Mouse (Mus musculus): ENCODE measurements at regions not wholly inside any gene's neighbourhood (a gene's known extent, or its start where the extent isn't known, plus 50 kb on each side); places are given as distances from the start of the nearest gene placed in this dataset.

GRCm38 (mm10) chr10:126815730-126816129, 85.4 kb downstream of the Atp23 start:
- TF ChIP-seq POLR2A (IDR thresholded peaks at IDR 0.05; ENCODE audit: insufficient read depth, low read depth, low read length) (no peak), CTCF (IDR thresholded peaks at IDR 0.05; ENCODE audit: insufficient read depth, low read depth, low read length) (no peak)
- Histone ChIP-seq H3K27ac (ENCODE audit: insufficient read depth, low read depth, low read length) (no peak overlapping the region), H3K4me3 (ENCODE audit: insufficient read depth, low read depth, low read length) (no peak overlapping the region), H3K4me1 (ENCODE audit: control insufficient read depth, insufficient read depth, low read length) (no peaks in the 10 kb centered on the region)
- WGBS = 74% methylated on average over 5 of the region's 5 CpGs

GRCm38 (mm10) chr10:126814968-126815367, 86.2 kb downstream of the Atp23 start:
- TF ChIP-seq POLR2A (IDR thresholded peaks at IDR 0.05; ENCODE audit: insufficient read depth, low read depth, low read length) (no peak), CTCF (IDR thresholded peaks at IDR 0.05; ENCODE audit: insufficient read depth, low read depth, low read length) (no peak)
- no peaks in the 10 kb centered on the region for H3K4me1 ChIP-seq (ENCODE audit: control insufficient read depth, insufficient read depth, low read length)
- 95% methylated on average over 18 of the region's 18 CpGs for WGBS
- H3K4me3 ChIP-seq (ENCODE audit: insufficient read depth, low read depth, low read length) = no peak overlapping the region
- no peak overlapping the region for H3K27ac ChIP-seq (ENCODE audit: insufficient read depth, low read depth, low read length)

GRCm38 (mm10) chr10:126813051-126813593, 88.0 kb downstream of the Atp23 start:
- no peak overlapping the region for H3K27ac ChIP-seq (ENCODE audit: insufficient read depth, low read depth, low read length)
- no peak overlapping the region for H3K4me3 ChIP-seq (ENCODE audit: insufficient read depth, low read depth, low read length)
- peaks cover 5% of the 10 kb centered on the region; the same call in 1 of the 2 replicates for H3K4me1 ChIP-seq (ENCODE audit: control insufficient read depth, insufficient read depth, low read length)
- WGBS = 94% methylated on average over 6 of the region's 6 CpGs
- TF ChIP-seq CTCF (IDR thresholded peaks at IDR 0.05; ENCODE audit: insufficient read depth, low read depth, low read length) = no peak
- no peak for TF ChIP-seq POLR2A (IDR thresholded peaks at IDR 0.05; ENCODE audit: insufficient read depth, low read depth, low read length)

- no peak overlapping the region for H3K4me3 ChIP-seq (ENCODE audit: insufficient read depth, low read depth, low read length)
- peaks cover 5% of the 10 kb centered on the region; the same call in 1 of the 2 replicates for H3K4me1 ChIP-seq (ENCODE audit: control insufficient read depth, insufficient read depth, low read length)
- H3K27ac ChIP-seq (ENCODE audit: insufficient read depth, low read depth, low read length) = no peak overlapping the region
- TF ChIP-seq POLR2A (IDR thresholded peaks at IDR 0.05; ENCODE audit: insufficient read depth, low read depth, low read length) (no peak), CTCF (IDR thresholded peaks at IDR 0.05; ENCODE audit: insufficient read depth, low read depth, low read length) (no peak)
- 79% methylated on average over 7 of the region's 7 CpGs for WGBS
These were observed 88.9 kb downstream of the Atp23 start for GRCm38 (mm10) chr10:126812243-126812755.

GRCm38 (mm10) chr10:126810346-126811095, 90.6 kb downstream of the Atp23 start:
- Histone ChIP-seq H3K4me1 (ENCODE audit: control insufficient read depth, insufficient read depth, low read length) (peaks cover 5% of the 10 kb centered on the region; the same call in 1 of the 2 replicates), H3K27ac (ENCODE audit: insufficient read depth, low read depth, low read length) (no peak overlapping the region), H3K4me3 (ENCODE audit: insufficient read depth, low read depth, low read length) (no peak overlapping the region)
- TF ChIP-seq POLR2A (IDR thresholded peaks at IDR 0.05; ENCODE audit: insufficient read depth, low read depth, low read length) (no peak), CTCF (IDR thresholded peaks at IDR 0.05; ENCODE audit: insufficient read depth, low read depth, low read length) (no peak)
- 45% methylated on average over 11 of the region's 11 CpGs for WGBS

GRCm38 (mm10) chr10:126809587-126809986, 91.6 kb downstream of the Atp23 start:
- TF ChIP-seq POLR2A (IDR thresholded peaks at IDR 0.05; ENCODE audit: insufficient read depth, low read depth, low read length) = no peak
- TF ChIP-seq CTCF (IDR thresholded peaks at IDR 0.05; ENCODE audit: insufficient read depth, low read depth, low read length) = no peak
- peaks cover 5% of the 10 kb centered on the region; the same call in 1 of the 2 replicates for H3K4me1 ChIP-seq (ENCODE audit: control insufficient read depth, insufficient read depth, low read length)
- H3K27ac ChIP-seq (ENCODE audit: insufficient read depth, low read depth, low read length) = no peak overlapping the region
- H3K4me3 ChIP-seq (ENCODE audit: insufficient read depth, low read depth, low read length) = peak overlapping the region; percentile 36
- WGBS = 28% methylated on average over 17 of the region's 17 CpGs

- 96% methylated on average over 4 of the region's 4 CpGs for whole genome bisulfite sequencing
- TF ChIP-seq POLR2A (IDR thresholded peaks at IDR 0.05; ENCODE audit: insufficient read depth, low read depth, low read length) = no peak
- no peak for TF ChIP-seq CTCF (IDR thresholded peaks at IDR 0.05; ENCODE audit: insufficient read depth, low read depth, low read length)
- no peak overlapping the region for H3K27ac ChIP-seq (ENCODE audit: insufficient read depth, low read depth, low read length)
- no peak overlapping the region for H3K4me3 ChIP-seq (ENCODE audit: insufficient read depth, low read depth, low read length)
- peaks cover 5% of the 10 kb centered on the region; the same call in 1 of the 2 replicates for H3K4me1 ChIP-seq (ENCODE audit: control insufficient read depth, insufficient read depth, low read length)
These were observed 94.3 kb downstream of the Atp23 start for GRCm38 (mm10) chr10:126806881-126807280.

- Histone ChIP-seq H3K4me1 (ENCODE audit: control insufficient read depth, insufficient read depth, low read length) (no peaks in the 10 kb centered on the region), H3K4me3 (ENCODE audit: insufficient read depth, low read depth, low read length) (no peak overlapping the region), H3K27ac (ENCODE audit: insufficient read depth, low read depth, low read length) (no peak overlapping the region)
- TF ChIP-seq CTCF (IDR thresholded peaks at IDR 0.05; ENCODE audit: insufficient read depth, low read depth, low read length) (no peak), POLR2A (IDR thresholded peaks at IDR 0.05; ENCODE audit: insufficient read depth, low read depth, low read length) (no peak)
- WGBS = 83% methylated on average over 4 of the region's 4 CpGs
These were observed 98.4 kb downstream of the Atp23 start for GRCm38 (mm10) chr10:126802732-126803131.

- no peak for TF ChIP-seq CTCF (IDR thresholded peaks at IDR 0.05; ENCODE audit: insufficient read depth, low read depth, low read length)
- no peak for TF ChIP-seq POLR2A (IDR thresholded peaks at IDR 0.05; ENCODE audit: insufficient read depth, low read depth, low read length)
- H3K4me1 ChIP-seq (ENCODE audit: control insufficient read depth, insufficient read depth, low read length) = no peaks in the 10 kb centered on the region
- 62% methylated on average over 4 of the region's 4 CpGs for WGBS
- no peak overlapping the region for H3K4me3 ChIP-seq (ENCODE audit: insufficient read depth, low read depth, low read length)
- H3K27ac ChIP-seq (ENCODE audit: insufficient read depth, low read depth, low read length) = no peak overlapping the region
These were observed 101.8 kb downstream of the Atp23 start for GRCm38 (mm10) chr10:126799393-126799792.
